Mouse (Mus musculus): ENCODE data around the gene Tbrg1. TPM values are rescaled to one million over a fixed set of nuclear protein-coding genes. Genes with fewer than 3 reads are reported as not detected.
A peak's percentile ranks its signal among the peaks of the same experiment; 100 is the strongest.

Tbrg1 gene
- total and polyA plus RNA-seq, 2 experiments, result 23.8 to 35.0 TPM

GRCm38 (mm10) chr9:37624502-37624901 lies 32.6 kb downstream of the Tbrg1 start:
- no peak for DNase-seq (ENCODE audit: extremely low read depth, low read depth, low spot score)
- Histone ChIP-seq H3K9ac (ENCODE audit: low read depth, low read length) (no peak overlapping the region), H3K36me3 (ENCODE audit: control insufficient read depth, insufficient read depth, low read length) (peaks cover 25% of the 10 kb centered on the region), H3K79me2 (ENCODE audit: control insufficient read depth, insufficient read depth, low read length) (no peaks in the 10 kb centered on the region), H3K27me3 (ENCODE audit: control insufficient read depth, insufficient read depth, low read length) (no peaks in the 10 kb centered on the region), H3K4me1 (ENCODE audit: control insufficient read depth, insufficient read depth, low read length) (peaks cover 4% of the 10 kb centered on the region), H3K4me3 (ENCODE audit: insufficient read depth, low read depth, low read length) (no peak overlapping the region), H3K27ac (replicated peaks; ENCODE audit: insufficient read depth, low read depth, low read length) (no peak overlapping the region)
- 81% methylated on average over 1 of the region's 1 CpGs for WGBS
- no peak for TF ChIP-seq POLR2A (IDR thresholded peaks at IDR 0.05; ENCODE audit: extremely low read depth, insufficient read depth, low read length)
- TF ChIP-seq CTCF (IDR thresholded peaks at IDR 0.05; ENCODE audit: low read depth, low read length), result no peak

- peaks cover 4% of the 10 kb centered on the region for H3K4me1 ChIP-seq (ENCODE audit: control insufficient read depth, insufficient read depth, low read length)
- WGBS, result 92% methylated on average over 3 of the region's 3 CpGs
- no peak for DNase-seq (ENCODE audit: extremely low read depth, low read depth, low spot score)
- no peaks in the 10 kb centered on the region for H3K27me3 ChIP-seq (ENCODE audit: control insufficient read depth, insufficient read depth, low read length)
- H3K9ac ChIP-seq (ENCODE audit: low read depth, low read length), result no peak overlapping the region
- no peak overlapping the region for H3K4me3 ChIP-seq (ENCODE audit: insufficient read depth, low read depth, low read length)
- no peaks in the 10 kb centered on the region for H3K79me2 ChIP-seq (ENCODE audit: control insufficient read depth, insufficient read depth, low read length)
- TF ChIP-seq CTCF (IDR thresholded peaks at IDR 0.05; ENCODE audit: low read depth, low read length) (no peak), POLR2A (IDR thresholded peaks at IDR 0.05; ENCODE audit: extremely low read depth, insufficient read depth, low read length) (no peak)
- H3K27ac ChIP-seq (replicated peaks; ENCODE audit: insufficient read depth, low read depth, low read length), result no peak overlapping the region
- H3K36me3 ChIP-seq (ENCODE audit: control insufficient read depth, insufficient read depth, low read length), result peaks cover 23% of the 10 kb centered on the region
Observed at GRCm38 (mm10) chr9:37623981-37624380, 33.1 kb downstream of the Tbrg1 start.

GRCm38 (mm10) chr9:37621290-37621689 lies 35.8 kb downstream of the Tbrg1 start:
- 88% methylated on average over 6 of the region's 6 CpGs for WGBS
- Histone ChIP-seq H3K79me2 (ENCODE audit: control insufficient read depth, insufficient read depth, low read length) (peaks cover 6% of the 10 kb centered on the region; the same call in 1 of the 2 replicates), H3K27me3 (ENCODE audit: control insufficient read depth, insufficient read depth, low read length) (no peaks in the 10 kb centered on the region), H3K4me3 (ENCODE audit: insufficient read depth, low read depth, low read length) (no peak overlapping the region), H3K4me1 (ENCODE audit: control insufficient read depth, insufficient read depth, low read length) (peaks cover 4% of the 10 kb centered on the region), H3K27ac (replicated peaks; ENCODE audit: insufficient read depth, low read depth, low read length) (no peak overlapping the region), H3K9ac (ENCODE audit: low read depth, low read length) (no peak overlapping the region), H3K36me3 (ENCODE audit: control insufficient read depth, insufficient read depth, low read length) (peaks cover 21% of the 10 kb centered on the region)
- no peak for DNase-seq (ENCODE audit: extremely low read depth, low read depth, low spot score)
- TF ChIP-seq CTCF (IDR thresholded peaks at IDR 0.05; ENCODE audit: low read depth, low read length) (no peak), POLR2A (IDR thresholded peaks at IDR 0.05; ENCODE audit: extremely low read depth, insufficient read depth, low read length) (no peak)

GRCm38 (mm10) chr9:37616770-37617169 lies 40.3 kb downstream of the Tbrg1 start:
- Histone ChIP-seq H3K27me3 (ENCODE audit: control insufficient read depth, insufficient read depth, low read length) (no peaks in the 10 kb centered on the region), H3K9ac (ENCODE audit: low read depth, low read length) (no peak overlapping the region), H3K79me2 (ENCODE audit: control insufficient read depth, insufficient read depth, low read length) (peaks cover 6% of the 10 kb centered on the region; the same call in 1 of the 2 replicates), H3K27ac (replicated peaks; ENCODE audit: insufficient read depth, low read depth, low read length) (no peak overlapping the region), H3K4me1 (ENCODE audit: control insufficient read depth, insufficient read depth, low read length) (no peaks in the 10 kb centered on the region; the same call in 1 of the 2 replicates), H3K4me3 (ENCODE audit: insufficient read depth, low read depth, low read length) (no peak overlapping the region), H3K36me3 (ENCODE audit: control insufficient read depth, insufficient read depth, low read length) (peaks cover 4% of the 10 kb centered on the region)
- DNase-seq (ENCODE audit: extremely low read depth, low read depth, low spot score), result peak; percentile 43
- 54% methylated on average over 2 of the region's 2 CpGs for WGBS
- TF ChIP-seq POLR2A (IDR thresholded peaks at IDR 0.05; ENCODE audit: extremely low read depth, insufficient read depth, low read length) (no peak), CTCF (IDR thresholded peaks at IDR 0.05; ENCODE audit: low read depth, low read length) (peak; percentile 64)

GRCm38 (mm10) chr9:37615220-37615619 lies 41.9 kb downstream of the Tbrg1 start:
- no peak overlapping the region for H3K9ac ChIP-seq (ENCODE audit: low read depth, low read length)
- H3K27me3 ChIP-seq (ENCODE audit: control insufficient read depth, insufficient read depth, low read length), result no peaks in the 10 kb centered on the region
- H3K4me1 ChIP-seq (ENCODE audit: control insufficient read depth, insufficient read depth, low read length), result no peaks in the 10 kb centered on the region; the same call in 1 of the 2 replicates
- DNase-seq (ENCODE audit: extremely low read depth, low read depth, low spot score), result no peak
- H3K79me2 ChIP-seq (ENCODE audit: control insufficient read depth, insufficient read depth, low read length), result peaks cover 6% of the 10 kb centered on the region; the same call in 1 of the 2 replicates
- peaks cover 4% of the 10 kb centered on the region for H3K36me3 ChIP-seq (ENCODE audit: control insufficient read depth, insufficient read depth, low read length)
- no peak overlapping the region for H3K27ac ChIP-seq (replicated peaks; ENCODE audit: insufficient read depth, low read depth, low read length)
- H3K4me3 ChIP-seq (ENCODE audit: insufficient read depth, low read depth, low read length), result no peak overlapping the region
- no peak for TF ChIP-seq POLR2A (IDR thresholded peaks at IDR 0.05; ENCODE audit: extremely low read depth, insufficient read depth, low read length)
- TF ChIP-seq CTCF (IDR thresholded peaks at IDR 0.05; ENCODE audit: low read depth, low read length), result no peak
- WGBS, result 73% methylated on average over 5 of the region's 5 CpGs

- Histone ChIP-seq H3K4me3 (ENCODE audit: insufficient read depth, low read depth, low read length) (0 out of 2 replicates have a peak overlapping the region, but pooled peaks have one; percentile 54), H3K27me3 (ENCODE audit: control insufficient read depth, insufficient read depth, low read length) (no peaks in the 10 kb centered on the region), H3K4me1 (ENCODE audit: control insufficient read depth, insufficient read depth, low read length) (no peaks in the 10 kb centered on the region; the same call in 1 of the 2 replicates), H3K79me2 (ENCODE audit: control insufficient read depth, insufficient read depth, low read length) (peaks cover 6% of the 10 kb centered on the region; the same call in 1 of the 2 replicates), H3K36me3 (ENCODE audit: control insufficient read depth, insufficient read depth, low read length) (peaks cover 4% of the 10 kb centered on the region), H3K27ac (replicated peaks; ENCODE audit: insufficient read depth, low read depth, low read length) (peak overlapping the region; percentile 55), H3K9ac (ENCODE audit: low read depth, low read length) (no peak overlapping the region)
- peak; percentile 76 for DNase-seq (ENCODE audit: extremely low read depth, low read depth, low spot score)
- TF ChIP-seq POLR2A (IDR thresholded peaks at IDR 0.05; ENCODE audit: extremely low read depth, insufficient read depth, low read length), result no peak
- no peak for TF ChIP-seq CTCF (IDR thresholded peaks at IDR 0.05; ENCODE audit: low read depth, low read length)
Observed at GRCm38 (mm10) chr9:37614316-37614715, 42.8 kb downstream of the Tbrg1 start.
